Mouse (Mus musculus) intestine, embryonic 14.5 days (tissue): ENCODE measurements around the gene Fance. TPM values are rescaled to one million over a fixed set of nuclear protein-coding genes. Genes with fewer than 3 reads are reported as not detected.

Source experiments
- ATAC-seq: fragments of 200-750 bp; cut with Nextera tagmentation; replicated peaks from 2 replicates; pipeline ENCODE4 v1.8.0; 2017; ENCODE audit warnings: low read depth, moderate number of reproducible peaks, moderate TSS enrichment, moderate library complexity; ENCODE audit not compliant: low FRiP score, low TSS enrichment
- DNase-seq: peaks from one replicate; pipeline ENCODE4 v3.0.0-alpha.2; 2018; ENCODE audit warnings: low spot score
- H3K27ac ChIP-seq: fragments of 300-500 bp; sonication (generic); 2 replicates; pipeline ENCODE4 v1.5.1; 2014; ENCODE audit warnings: low read depth, mild to moderate bottlenecking, control low read depth
- H3K27me3 ChIP-seq: fragments of 300-500 bp; sonication (generic); replicated peaks from 2 replicates; pipeline ENCODE4 v1.6.1; 2014; ENCODE audit warnings: low read length, control low read depth; ENCODE audit not compliant: control insufficient read depth, insufficient read depth
- H3K36me3 ChIP-seq: fragments of 300-500 bp; sonication (generic); 2 replicates; pipeline ENCODE4 v1.6.1; 2014; ENCODE audit warnings: low read length, control low read depth; ENCODE audit not compliant: control insufficient read depth, insufficient read depth
- H3K4me1 ChIP-seq: fragments of 300-500 bp; sonication (generic); replicated peaks from 2 replicates; pipeline ENCODE4 v1.6.1; 2014; ENCODE audit warnings: low read length, control low read depth, mixed read lengths; ENCODE audit not compliant: control insufficient read depth, insufficient read depth
- H3K4me2 ChIP-seq: fragments of 300-500 bp; sonication (generic); 2 replicates; pipeline ENCODE4 v1.6.1; 2014; ENCODE audit warnings: low read length
- H3K4me3 ChIP-seq: fragments of 300-500 bp; sonication (generic); 2 replicates; pipeline ENCODE4 v1.5.1; 2014; ENCODE audit warnings: low read depth, low read length, control low read depth, mixed read lengths
- H3K9ac ChIP-seq: fragments of 300-500 bp; sonication (generic); 2 replicates; pipeline ENCODE4 v1.6.1; 2014; ENCODE audit warnings: mild to moderate bottlenecking, low read length
- H3K9me3 ChIP-seq: fragments of 300-500 bp; sonication (generic); 2 replicates; pipeline ENCODE4 v1.6.1; 2016; ENCODE audit warnings: low read length, control low read depth; ENCODE audit not compliant: control insufficient read depth
- WGBS: fragments of 180-500 bp; shearing (Covaris S2); extraction: QIAGEN DNeasy Blood & Tissue Kit; methylation state at CpG from one replicate; pipeline ENCODE4 v1.1.7; 2014; 5-methylcytosine and 5-hydroxymethylcytosine counted together
- polyA plus RNA-seq: library from polyadenylated mRNA; unstranded; fragments of >200 nt; fragmentation: Nextera tagmentation; extraction: Ambion mirVana; gene quantifications from 2 replicates; pipeline ENCODE4 v1.2.1, GENCODE M21; 2014

The Fance gene
- polyA plus RNA-seq, 1 experiment from 2014 or later: 33.7 TPM

GRCm38 (mm10) chr17:28286133-28286532, 27.2 kb upstream of the Fance start:
- H3K9me3 ChIP-seq: no peaks in the 10 kb centered on the region
- no peaks in the 10 kb centered on the region for H3K27me3 ChIP-seq
- no peak overlapping the region for H3K9ac ChIP-seq
- no peak for DNase-seq
- H3K4me1 ChIP-seq: peaks cover 22% of the 10 kb centered on the region
- no peak overlapping the region for H3K4me3 ChIP-seq
- no peak for ATAC-seq
- no peak overlapping the region for H3K4me2 ChIP-seq
- no peak overlapping the region for H3K27ac ChIP-seq
- no peaks in the 10 kb centered on the region for H3K36me3 ChIP-seq
- 77% methylated on average over 10 of the region's 10 CpGs for WGBS

DNA sequence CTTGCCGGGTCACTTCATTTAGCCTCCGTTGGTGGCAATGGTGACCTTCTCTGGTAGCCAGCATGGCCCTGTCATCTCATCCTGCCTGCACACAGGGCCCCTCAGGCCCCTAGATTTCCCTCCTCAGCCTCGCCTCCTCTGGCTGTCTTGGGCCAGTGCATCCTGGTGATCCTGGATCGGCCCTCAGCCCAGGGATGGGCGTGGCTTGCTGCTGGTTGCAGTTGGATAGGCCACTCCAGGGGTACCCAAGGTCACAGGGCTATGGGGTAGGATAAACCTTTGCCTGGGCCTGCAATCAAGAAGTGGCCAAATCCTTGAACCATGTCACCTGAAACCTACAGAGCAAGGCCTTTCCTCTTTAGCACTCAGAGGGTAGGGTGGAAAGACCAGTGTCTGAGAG, 26.4 kb upstream of the Fance start:
- ATAC-seq: 0 out of 2 replicates have a peak, but pooled peaks have one; percentile 13

DNA sequence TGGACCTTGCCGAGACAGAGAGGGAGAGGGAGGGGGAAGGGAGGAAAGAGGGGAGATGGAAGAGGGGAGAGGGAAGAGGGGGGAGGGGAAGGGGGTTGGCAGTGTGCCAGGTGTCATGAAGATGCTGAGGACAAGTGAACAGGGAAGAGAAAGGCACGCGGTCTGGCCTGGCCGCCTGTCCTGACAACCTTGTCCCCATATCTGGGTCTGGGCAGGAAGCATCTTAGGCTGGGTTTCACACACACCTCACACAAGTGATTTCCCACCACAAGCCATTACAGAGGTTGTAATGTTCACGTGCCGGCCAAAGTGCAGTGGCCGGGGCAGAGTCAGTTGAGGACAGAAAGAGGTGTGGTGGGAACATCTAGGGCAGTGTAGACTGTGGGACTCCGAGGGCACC, 25.7 kb upstream of the Fance start:
- DNase-seq: no peak
- H3K4me1 ChIP-seq: peaks cover 17% of the 10 kb centered on the region
- H3K27me3 ChIP-seq: no peaks in the 10 kb centered on the region
- no peak overlapping the region for H3K4me2 ChIP-seq
- H3K27ac ChIP-seq: no peak overlapping the region
- no peak overlapping the region for H3K4me3 ChIP-seq
- no peaks in the 10 kb centered on the region for H3K9me3 ChIP-seq
- ATAC-seq: peak; percentile 59
- H3K9ac ChIP-seq: no peak overlapping the region
- H3K36me3 ChIP-seq: no peaks in the 10 kb centered on the region
- WGBS: 59% methylated on average over 8 of the region's 8 CpGs

More for the DNA sequence above, 26.4 kb upstream of the Fance start:
- WGBS: 58% methylated on average over 5 of the region's 5 CpGs
- H3K9ac ChIP-seq: no peak overlapping the region
- no peak for DNase-seq
- H3K9me3 ChIP-seq: no peaks in the 10 kb centered on the region
- H3K36me3 ChIP-seq: no peaks in the 10 kb centered on the region
- peaks cover 17% of the 10 kb centered on the region for H3K4me1 ChIP-seq
- H3K4me3 ChIP-seq: no peak overlapping the region
- no peak overlapping the region for H3K4me2 ChIP-seq
- H3K27ac ChIP-seq: no peak overlapping the region
- H3K27me3 ChIP-seq: no peaks in the 10 kb centered on the region

- no peak overlapping the region for H3K27ac ChIP-seq
- H3K9me3 ChIP-seq: no peaks in the 10 kb centered on the region
- H3K4me1 ChIP-seq: peaks cover 17% of the 10 kb centered on the region
- ATAC-seq (peak; percentile 1; the same call in 1 of the 2 replicates), DNase-seq (no peak)
- H3K4me2 ChIP-seq: no peak overlapping the region
- no peak overlapping the region for H3K9ac ChIP-seq
- no peaks in the 10 kb centered on the region for H3K27me3 ChIP-seq
- WGBS: 56% methylated on average over 5 of the region's 5 CpGs
- no peak overlapping the region for H3K4me3 ChIP-seq
- H3K36me3 ChIP-seq: no peaks in the 10 kb centered on the region
These were observed 25.3 kb upstream of the Fance start for GRCm38 (mm10) chr17:28287980-28288379.

DNA sequence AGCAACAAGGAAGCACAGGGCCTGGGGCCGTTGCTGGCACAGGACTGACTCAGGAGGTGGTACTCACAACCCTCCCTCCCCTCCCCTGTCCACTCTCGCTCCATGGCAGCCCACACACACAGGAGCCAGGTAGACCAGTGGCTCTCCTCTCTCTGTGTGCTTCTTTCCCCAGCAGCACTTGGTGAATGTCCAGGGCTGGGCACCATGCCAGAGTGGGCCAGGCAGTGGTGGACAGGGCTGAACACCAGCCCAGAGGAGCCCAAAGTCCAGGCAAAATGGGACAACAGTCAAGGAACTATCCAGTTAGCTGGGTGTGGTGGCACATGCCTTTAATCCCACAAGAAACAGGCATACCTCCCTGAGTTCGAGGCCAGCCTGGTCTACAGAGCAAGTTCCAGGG, 23.1 kb upstream of the Fance start:
- WGBS: 62% methylated on average over 3 of the region's 3 CpGs
- Histone ChIP-seq H3K4me2 (no peak overlapping the region), H3K9me3 (no peaks in the 10 kb centered on the region), H3K4me3 (no peak overlapping the region), H3K27me3 (no peaks in the 10 kb centered on the region), H3K36me3 (no peaks in the 10 kb centered on the region), H3K4me1 (peaks cover 22% of the 10 kb centered on the region), H3K27ac (no peak overlapping the region), H3K9ac (no peak overlapping the region)
- ATAC-seq (no peak), DNase-seq (no peak)

- Histone ChIP-seq H3K4me1 (peaks cover 22% of the 10 kb centered on the region), H3K9ac (no peak overlapping the region), H3K9me3 (no peaks in the 10 kb centered on the region), H3K27me3 (no peaks in the 10 kb centered on the region), H3K27ac (no peak overlapping the region), H3K4me2 (no peak overlapping the region), H3K4me3 (no peak overlapping the region), H3K36me3 (no peaks in the 10 kb centered on the region)
- DNase-seq (no peak), ATAC-seq (no peak)
- 73% methylated on average over 11 of the region's 11 CpGs for WGBS
These were observed 22.6 kb upstream of the Fance start for GRCm38 (mm10) chr17:28290671-28291070.

- Histone ChIP-seq H3K9me3 (no peaks in the 10 kb centered on the region), H3K27me3 (no peaks in the 10 kb centered on the region), H3K36me3 (no peaks in the 10 kb centered on the region), H3K9ac (no peak overlapping the region), H3K4me3 (no peak overlapping the region), H3K4me2 (no peak overlapping the region), H3K4me1 (peaks cover 19% of the 10 kb centered on the region), H3K27ac (no peak overlapping the region)
- ATAC-seq (no peak), DNase-seq (no peak)
- 80% methylated on average over 7 of the region's 7 CpGs for WGBS
These were observed 22.0 kb upstream of the Fance start for GRCm38 (mm10) chr17:28291346-28291745.

DNA sequence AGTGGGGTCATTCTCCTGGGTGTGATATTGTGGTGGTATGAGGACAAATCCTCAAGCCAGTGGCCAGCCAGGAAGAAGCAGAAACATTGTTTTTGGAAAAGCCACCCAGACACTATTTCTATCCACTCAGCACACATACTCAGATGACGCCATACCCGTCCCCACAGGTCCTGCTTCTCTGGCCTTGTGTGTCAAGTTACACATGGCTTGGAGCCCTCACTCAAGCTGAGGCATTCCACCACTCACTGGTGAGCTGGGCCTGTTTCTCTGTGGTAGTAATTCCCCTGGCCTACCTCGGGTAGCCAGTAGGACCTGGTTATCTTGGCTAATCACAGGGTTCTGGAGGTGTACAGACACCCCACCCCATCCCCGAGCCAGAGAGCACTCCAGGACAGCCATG, 19.6 kb upstream of the Fance start:
- no peak overlapping the region for H3K4me3 ChIP-seq
- no peaks in the 10 kb centered on the region for H3K9me3 ChIP-seq
- no peaks in the 10 kb centered on the region for H3K27me3 ChIP-seq
- no peak for DNase-seq
- 80% methylated on average over 4 of the region's 4 CpGs for WGBS
- ATAC-seq: no peak
- no peak overlapping the region for H3K27ac ChIP-seq
- no peak overlapping the region for H3K9ac ChIP-seq
- peaks cover 5% of the 10 kb centered on the region for H3K36me3 ChIP-seq
- peaks cover 8% of the 10 kb centered on the region for H3K4me1 ChIP-seq
- no peak overlapping the region for H3K4me2 ChIP-seq

DNA sequence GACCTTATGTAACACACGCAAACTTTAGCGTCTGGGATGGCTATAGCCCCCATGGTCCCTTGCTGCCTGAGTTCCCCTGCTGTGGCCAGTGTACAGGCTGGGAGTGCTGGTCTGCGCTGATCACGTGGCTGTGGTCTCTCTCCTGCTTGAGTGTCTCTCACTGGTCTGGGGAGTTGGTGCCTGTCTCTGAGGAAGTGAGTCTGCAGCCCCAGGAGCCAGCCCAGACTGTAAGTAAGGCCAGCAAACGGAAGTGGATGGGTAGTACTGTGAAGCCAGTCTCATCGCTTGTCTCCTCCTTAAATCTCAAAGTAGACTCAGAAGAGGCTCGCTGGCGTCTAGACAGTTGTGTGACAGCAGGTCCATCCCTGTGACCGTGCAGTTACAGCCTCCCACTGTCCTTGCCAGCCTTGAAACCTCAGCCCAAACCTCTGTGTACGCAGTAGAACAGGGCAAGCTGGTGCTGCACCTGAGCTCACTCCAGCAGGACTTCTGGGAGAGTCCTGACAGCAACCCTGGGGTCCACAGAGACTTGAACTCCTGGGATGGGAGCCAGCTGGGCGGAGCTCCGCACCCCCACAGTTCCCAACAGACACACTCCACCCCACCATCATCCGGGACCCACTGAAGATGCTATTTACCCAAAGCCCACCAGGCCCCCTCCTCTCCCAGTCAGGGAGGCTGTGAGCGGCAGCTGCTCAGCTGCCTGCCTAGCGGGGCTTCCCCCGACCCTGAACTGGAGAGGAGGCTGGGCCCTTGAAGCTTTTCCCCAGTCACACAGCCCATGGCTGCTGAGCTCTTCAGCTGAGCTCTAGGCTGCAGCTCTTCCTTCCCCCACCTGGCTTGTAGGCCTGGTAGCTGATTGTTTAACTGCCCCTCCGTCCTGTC, 18.6 kb upstream of the Fance start:
- no peak overlapping the region for H3K4me2 ChIP-seq
- H3K4me3 ChIP-seq: no peak overlapping the region
- ATAC-seq (no peak), DNase-seq (no peak)
- peaks cover 9% of the 10 kb centered on the region for H3K36me3 ChIP-seq
- 52% methylated on average over 17 of the region's 17 CpGs for WGBS
- H3K27me3 ChIP-seq: no peaks in the 10 kb centered on the region
- H3K27ac ChIP-seq: peak overlapping the region; percentile 54
- H3K9me3 ChIP-seq: no peaks in the 10 kb centered on the region
- peaks cover 12% of the 10 kb centered on the region for H3K4me1 ChIP-seq
- no peak overlapping the region for H3K9ac ChIP-seq
